Comparison of ENCODE assay signal across 13 mouse cellular contexts in the genomic region with DNA sequence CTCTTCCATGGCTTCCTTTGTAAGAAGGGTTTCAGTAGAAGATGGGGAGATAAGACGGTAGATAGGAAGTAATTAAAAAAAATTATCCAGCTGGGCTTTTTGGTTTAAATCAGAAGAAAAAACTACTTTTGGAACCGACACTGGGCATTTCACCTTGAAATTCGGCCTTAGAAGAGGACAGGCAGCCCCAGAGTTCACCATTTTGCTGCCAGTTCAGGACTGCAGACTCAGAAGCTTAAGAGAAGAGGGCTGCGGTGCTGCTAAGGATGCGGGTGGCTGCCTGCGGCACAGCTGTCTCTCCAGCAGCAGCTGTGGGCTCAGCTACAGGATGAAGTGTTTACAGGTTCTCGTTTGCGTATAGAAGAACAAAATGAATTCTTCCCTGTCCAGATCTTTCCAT.
"Had no signal": no experiment of that assay in that cellular context is flagged by ENCODE, and none has a peak within 500 bp of the region (broad histone marks: within the 10 kb centered on the region; RNA-seq: fewer than 3 reads in every experiment).

No protein-coding gene starts in this region.

- H3K27ac ChIP-seq: liver, embryonic 15.5 days; lung, embryonic 15.5 days had no signal

- H3K4me3 ChIP-seq: liver, embryonic 15.5 days; lung, embryonic 15.5 days had no signal

- H3K4me2 ChIP-seq: liver, embryonic 11.5 days; liver, embryonic 15.5 days; lung, embryonic 15.5 days; midbrain, embryonic 11.5 days had no signal

- H3K27me3 ChIP-seq: liver, embryonic 15.5 days; lung, embryonic 15.5 days had no signal

- DNase-seq: kidney, adult 9 months; kidney, postnatal 14 days; kidney, postnatal 4 days; left cerebral cortex, postnatal 4 days; lung, adult 18-20 months; lung, postnatal 10 days; lung, postnatal 4 days; midbrain, embryonic 14.5 days; thymus, postnatal 25 days had no signal

- H3K9ac ChIP-seq: liver, embryonic 15.5 days; lung, embryonic 15.5 days had no signal

- H3K36me3 ChIP-seq: lung, embryonic 15.5 days had no signal

- H3K4me1 ChIP-seq: lung, embryonic 15.5 days had no signal

- H3K9me3 ChIP-seq: liver, embryonic 15.5 days; lung, embryonic 15.5 days had no signal
